Mouse (Mus musculus): ENCODE measurements around the gene Akr1b3.

DNA sequence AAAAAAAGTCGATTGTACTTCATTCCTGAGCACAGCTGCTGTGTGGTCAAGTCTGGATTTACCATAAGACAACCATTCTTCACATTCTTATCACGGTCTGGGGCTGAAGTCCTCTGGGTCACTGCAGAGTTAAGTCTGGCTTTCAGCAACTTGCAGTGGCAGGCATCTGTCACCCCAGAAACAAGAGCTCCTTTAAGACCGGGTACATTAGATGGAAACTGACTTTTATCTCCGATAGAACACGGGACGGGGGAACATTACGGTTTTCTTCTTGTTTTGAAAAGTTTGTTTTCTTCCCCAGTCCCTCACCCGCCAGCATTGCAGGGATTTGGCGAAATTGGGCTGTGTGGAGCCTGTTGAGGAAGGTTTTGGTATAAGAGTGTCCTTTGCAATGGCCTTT, 38.6 kb upstream of the Akr1b3 start:
- TF ChIP-seq GATA1 (IDR thresholded peaks at IDR 0.05; ENCODE audit: borderline replicate concordance, low read length), result no peak
- no peak for TF ChIP-seq FLI1 (IDR thresholded peaks at IDR 0.05; ENCODE audit: low read length)

Data from megakaryocyte, embryonic 14.5 days (primary cell).